Mouse (Mus musculus): Measurements from ENCODE around the gene Ankrd31. TPM values are rescaled to one million over a fixed set of nuclear protein-coding genes. Genes with fewer than 3 reads are reported as not detected.
"Not testable (repeated sequence)": the region's sequence is repeated elsewhere in the genome, so short reads cannot be mapped to it uniquely, and the experiment has no call there.

Ankrd31 gene
- total RNA-seq (2021) = under 1 TPM; 0.20 to 0.74 TPM
- long read RNA-seq = 0 reads

- no peak for DNase-seq (ENCODE audit: low spot score in 2 of 2)
These were observed at the start of gene Ankrd31 for GRCm38 (mm10) chr13:96748109-96748845. Ankrd31 (plus strand) TSS chr13:96748272.

- no peak for DNase-seq (ENCODE audit: low spot score in 2 of 2)
These were observed 45.3 kb upstream of the Ankrd31 start for GRCm38 (mm10) chr13:96702567-96703278.

- no peak for DNase-seq (ENCODE audit: low spot score in 2 of 2)
These were observed 38.5 kb upstream of the Ankrd31 start for GRCm38 (mm10) chr13:96709269-96710233.

GRCm38 (mm10) chr13:96716311-96716710 is 31.8 kb upstream of the Ankrd31 start:
- no peak for DNase-seq (ENCODE audit: low spot score in 2 of 2)

- DNase-seq (ENCODE audit: low spot score in 2 of 2) = no peak
These were observed 30.3 kb upstream of the Ankrd31 start for GRCm38 (mm10) chr13:96717821-96718220.

- no peak for DNase-seq (ENCODE audit: low spot score in 2 of 2)
These were observed 28.1 kb upstream of the Ankrd31 start for GRCm38 (mm10) chr13:96720003-96720402.

GRCm38 (mm10) chr13:96728289-96728688 is 19.8 kb upstream of the Ankrd31 start:
- DNase-seq (ENCODE audit: low spot score in 2 of 2) = no peak

GRCm38 (mm10) chr13:96729146-96729545 is 18.9 kb upstream of the Ankrd31 start:
- DNase-seq (ENCODE audit: low spot score in 2 of 2) = no peak

- DNase-seq (ENCODE audit: low spot score in 2 of 2) = no peak
These were observed 18.0 kb upstream of the Ankrd31 start for GRCm38 (mm10) chr13:96730116-96730515.

- peak in 1 of 2 experiments; percentile 18 for DNase-seq (ENCODE audit: low spot score in 2 of 2)
These were observed 12.9 kb upstream of the Ankrd31 start for GRCm38 (mm10) chr13:96735175-96735574.

- no peak for DNase-seq (ENCODE audit: low spot score in 2 of 2)
These were observed 7.9 kb upstream of the Ankrd31 start for GRCm38 (mm10) chr13:96740159-96740558.

- peak; percentile 1 to 63 for DNase-seq (ENCODE audit: low spot score in 2 of 2)
These were observed 5.2 kb upstream of the Ankrd31 start for GRCm38 (mm10) chr13:96742871-96743270.

- DNase-seq (ENCODE audit: low spot score in 2 of 2) = no peak
These were observed 2.0 kb upstream of the Ankrd31 start for GRCm38 (mm10) chr13:96746055-96746454.

GRCm38 (mm10) chr13:96749859-96750258 is 1.8 kb downstream of the Ankrd31 start:
- no peak for DNase-seq (ENCODE audit: low spot score in 2 of 2)

GRCm38 (mm10) chr13:96760848-96761247 is 12.8 kb downstream of the Ankrd31 start:
- DNase-seq (ENCODE audit: low spot score in 2 of 2) = no peak

GRCm38 (mm10) chr13:96786071-96786470 is 38.0 kb downstream of the Ankrd31 start:
- not testable (repeated sequence) for DNase-seq (ENCODE audit: low spot score in 2 of 2)

- DNase-seq (ENCODE audit: low spot score in 2 of 2) = no peak
These were observed 45.4 kb downstream of the Ankrd31 start for GRCm38 (mm10) chr13:96793451-96793850.

GRCm38 (mm10) chr13:96795301-96795700 is 47.2 kb downstream of the Ankrd31 start:
- no peak for DNase-seq (ENCODE audit: low spot score in 2 of 2)

GRCm38 (mm10) chr13:96797500-96797899 is 49.4 kb downstream of the Ankrd31 start:
- DNase-seq (ENCODE audit: low spot score in 2 of 2) = peak in 1 of 2 experiments; percentile 11

GRCm38 (mm10) chr13:96849752-96850151 is 101.7 kb downstream of the Ankrd31 start:
- no peak for DNase-seq (ENCODE audit: low spot score in 2 of 2)

- no peak for DNase-seq (ENCODE audit: low spot score in 2 of 2)
These were observed 104.1 kb downstream of the Ankrd31 start for GRCm38 (mm10) chr13:96852133-96852532.
